Comparison of ENCODE assay signal across 19 mouse cellular contexts in genomic region chr14:55005967-55006366, GRCm38 (mm10). TPM values are rescaled to one million over a fixed set of nuclear protein-coding genes. Genes with fewer than 3 reads are reported as not detected.
"Had no signal": no experiment of that assay in that cellular context is flagged by ENCODE, and none has a peak within 500 bp of the region (broad histone marks: within the 10 kb centered on the region; RNA-seq: fewer than 3 reads in every experiment).

No protein-coding gene starts in this region.

- H3K4me2 ChIP-seq: liver, embryonic 11.5 days; liver, embryonic 15.5 days; midbrain, embryonic 15.5 days; neural tube, embryonic 12.5 days had no signal

- ATAC-seq: midbrain, embryonic 15.5 days had no signal

- H3K4me3 ChIP-seq: limb, embryonic 10.5 days; liver, embryonic 15.5 days; midbrain, embryonic 15.5 days; neural tube, embryonic 12.5 days had no signal

- H3K27ac ChIP-seq: kidney, postnatal 0 days; limb, embryonic 10.5 days; liver, embryonic 15.5 days; midbrain, embryonic 15.5 days; neural tube, embryonic 12.5 days; stomach, postnatal 0 days had no signal

- H3K9me3 ChIP-seq: limb, embryonic 10.5 days; liver, embryonic 15.5 days; midbrain, embryonic 15.5 days; neural tube, embryonic 12.5 days had no signal

- DNase-seq: kidney, postnatal 36 days; lung, adult 2 months; thymus, postnatal 14 days had no signal

- H3K27me3 ChIP-seq: liver, embryonic 15.5 days; midbrain, embryonic 15.5 days; neural tube, embryonic 12.5 days had no signal

- H3K9ac ChIP-seq: liver, embryonic 15.5 days; midbrain, embryonic 15.5 days; neural tube, embryonic 12.5 days had no signal

- H3K36me3 ChIP-seq: limb, embryonic 10.5 days; liver, embryonic 15.5 days; neural tube, embryonic 12.5 days had no signal

RNA-seq across cellular contexts. Expression of gene Myh7, which starts 11.5 kb away (rescaled TPM):
- total RNA-seq: megakaryocyte progenitor cell, adult 5-6 weeks; monocyte, adult 5-6 weeks; neutrophil, adult 5-6 weeks had no signal

RNA-seq across cellular contexts. Expression of gene Gm17428, which starts 29.2 kb away (rescaled TPM):
- total RNA-seq: layer of hippocampus, adult 8-10 months; layer of hippocampus, postnatal 14 days; left cerebral cortex, adult 18-20 months; left cerebral cortex, postnatal 10 days; megakaryocyte progenitor cell, adult 5-6 weeks; monocyte, adult 5-6 weeks; neutrophil, adult 5-6 weeks had no signal
- polyA plus RNA-seq: kidney, postnatal 0 days; limb, embryonic 10.5 days; limb, embryonic 14.5 days; liver, embryonic 11.5 days; liver, embryonic 15.5 days; lung, adult 2 months; lung, postnatal 0 days; midbrain, embryonic 15.5 days; neural tube, embryonic 12.5 days; stomach, postnatal 0 days had no signal

RNA-seq across cellular contexts. Expression of gene Myh6, which starts 39.2 kb away (rescaled TPM):
- total RNA-seq: megakaryocyte progenitor cell, adult 5-6 weeks; monocyte, adult 5-6 weeks; neutrophil, adult 5-6 weeks had no signal
